In the genomic region with DNA sequence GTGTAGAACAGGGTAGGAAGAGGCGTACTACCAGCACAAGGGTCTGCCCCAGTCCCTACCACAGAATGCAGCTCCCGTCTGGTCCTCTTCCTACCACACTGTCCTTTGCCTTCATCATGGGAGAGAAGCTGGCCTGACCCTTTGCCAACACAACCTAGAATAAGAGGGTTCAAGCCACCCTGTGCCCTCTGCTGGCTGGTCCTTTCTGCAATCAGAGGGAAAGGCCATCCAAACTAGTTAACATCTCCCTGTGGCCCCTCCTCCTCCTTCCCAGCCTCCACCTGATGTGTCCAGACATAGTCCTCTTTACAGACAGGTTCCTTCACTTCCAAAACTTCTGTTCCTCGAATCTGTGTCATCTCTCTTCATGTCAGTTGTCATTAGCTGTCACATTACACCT, we compare ENCODE assay signal across 27 mouse cellular contexts.
"Had no signal": no experiment of that assay in that cellular context is flagged by ENCODE, and none has a peak within 500 bp of the region (broad histone marks: within the 10 kb centered on the region; RNA-seq: fewer than 3 reads in every experiment).

No protein-coding gene starts in this region.

- H3K9ac ChIP-seq: embryonic facial prominence, embryonic 12.5 days; embryonic facial prominence, embryonic 13.5 days; embryonic facial prominence, embryonic 15.5 days; forebrain, embryonic 12.5 days; forebrain, embryonic 13.5 days; forebrain, embryonic 15.5 days; forebrain, postnatal 0 days had no signal

- H3K27me3 ChIP-seq: embryonic facial prominence, embryonic 12.5 days; embryonic facial prominence, embryonic 15.5 days; forebrain, embryonic 13.5 days; forebrain, embryonic 15.5 days had no signal

- H3K9me3 ChIP-seq: embryonic facial prominence, embryonic 10.5 days; embryonic facial prominence, embryonic 12.5 days; embryonic facial prominence, embryonic 13.5 days; embryonic facial prominence, embryonic 15.5 days; forebrain, embryonic 10.5 days; forebrain, embryonic 12.5 days; forebrain, embryonic 13.5 days; forebrain, embryonic 15.5 days had no signal

- H3K4me2 ChIP-seq: embryonic facial prominence, embryonic 12.5 days; embryonic facial prominence, embryonic 13.5 days; embryonic facial prominence, embryonic 15.5 days; forebrain, embryonic 12.5 days; forebrain, embryonic 13.5 days; forebrain, embryonic 15.5 days had no signal

- H3K36me3 ChIP-seq: embryonic facial prominence, embryonic 10.5 days; embryonic facial prominence, embryonic 12.5 days; embryonic facial prominence, embryonic 13.5 days; embryonic facial prominence, embryonic 15.5 days; forebrain, embryonic 10.5 days; forebrain, embryonic 12.5 days; forebrain, embryonic 15.5 days had no signal

- H3K4me3 ChIP-seq: embryonic facial prominence, embryonic 10.5 days; embryonic facial prominence, embryonic 12.5 days; embryonic facial prominence, embryonic 13.5 days; embryonic facial prominence, embryonic 15.5 days; erythroblast, embryonic 14.5 days; forebrain, embryonic 10.5 days; forebrain, embryonic 12.5 days; forebrain, embryonic 13.5 days; forebrain, embryonic 15.5 days; gastrocnemius, adult 2 months; heart, adult 2 months had no signal

- ATAC-seq: forebrain, embryonic 13.5 days; forebrain, embryonic 14.5 days; forebrain, embryonic 15.5 days; forebrain, embryonic 16.5 days; forebrain, postnatal 0 days had no signal

- DNase-seq: cerebellum, adult 8-10 months; cerebellum, adult 9-10 months; cerebellum, adult 9-11 months; cerebellum, postnatal 10 days; cerebellum, postnatal 14 days; cerebellum, postnatal 25 days; cerebellum, postnatal 36 days; embryo, embryonic 11 days; forebrain, postnatal 0 days; gastrocnemius, adult 2 months; gastrocnemius, postnatal 10 days; gastrocnemius, postnatal 14 days; gastrocnemius, postnatal 25 days; gastrocnemius, postnatal 36 days; heart, adult 18-20 months; heart, adult 2 months had no signal

- H3K4me1 ChIP-seq: forebrain, embryonic 13.5 days had no signal

- H3K27ac ChIP-seq: embryonic facial prominence, embryonic 10.5 days; embryonic facial prominence, embryonic 12.5 days; embryonic facial prominence, embryonic 13.5 days; embryonic facial prominence, embryonic 15.5 days; forebrain, embryonic 10.5 days; forebrain, embryonic 12.5 days; forebrain, embryonic 13.5 days; forebrain, embryonic 15.5 days; gastrocnemius, adult 2 months; heart, adult 2 months had no signal
